Mouse (Mus musculus): ENCODE data around the gene Lhpp.
"Not testable (repeated sequence)": the region's sequence is repeated elsewhere in the genome, so short reads cannot be mapped to it uniquely, and the experiment has no call there.

Lhpp gene

GRCm38 (mm10) chr7:132646514-132646913 lies 36.1 kb downstream of the Lhpp start:
- DNase-seq (ENCODE audit: low read depth, low spot score) = no peak

- DNase-seq (ENCODE audit: low read depth, low spot score) = no peak
Measured at GRCm38 (mm10) chr7:132654412-132654811, 44.0 kb downstream of the Lhpp start.

- peak; percentile 94 for DNase-seq (ENCODE audit: low read depth, low spot score)
Measured at GRCm38 (mm10) chr7:132656075-132656474, 45.6 kb downstream of the Lhpp start.

DNA sequence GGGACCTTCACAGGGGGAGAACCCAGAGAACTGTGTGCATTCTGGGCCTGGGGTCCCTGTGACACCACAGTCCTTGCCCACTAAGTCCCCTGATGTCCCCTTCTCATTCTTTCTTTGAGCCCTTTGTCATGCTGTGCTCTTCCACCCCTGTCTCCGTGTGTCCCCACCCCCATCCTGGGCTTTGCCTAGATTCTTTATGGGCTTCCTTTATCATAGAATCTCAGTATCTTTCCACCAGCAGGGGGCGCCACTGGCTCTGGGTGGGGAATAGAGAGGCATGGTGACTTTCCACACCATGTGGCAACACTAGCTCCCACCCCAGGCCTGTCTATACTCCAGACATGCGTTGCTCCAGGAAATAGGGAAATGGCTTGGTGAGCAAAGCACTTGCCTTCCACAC lies 46.1 kb downstream of the Lhpp start:
- peak; percentile 93 for DNase-seq (ENCODE audit: low read depth, low spot score)

GRCm38 (mm10) chr7:132657371-132658057 lies 47.1 kb downstream of the Lhpp start:
- no peak for DNase-seq (ENCODE audit: low read depth, low spot score)

GRCm38 (mm10) chr7:132658058-132658450 lies 47.6 kb downstream of the Lhpp start:
- DNase-seq (ENCODE audit: low read depth, low spot score) = no peak

GRCm38 (mm10) chr7:132658688-132659087 lies 48.2 kb downstream of the Lhpp start:
- no peak for DNase-seq (ENCODE audit: low read depth, low spot score)

- DNase-seq (ENCODE audit: low read depth, low spot score) = peak; percentile 34
Measured at GRCm38 (mm10) chr7:132659633-132660032, 49.2 kb downstream of the Lhpp start.

DNA sequence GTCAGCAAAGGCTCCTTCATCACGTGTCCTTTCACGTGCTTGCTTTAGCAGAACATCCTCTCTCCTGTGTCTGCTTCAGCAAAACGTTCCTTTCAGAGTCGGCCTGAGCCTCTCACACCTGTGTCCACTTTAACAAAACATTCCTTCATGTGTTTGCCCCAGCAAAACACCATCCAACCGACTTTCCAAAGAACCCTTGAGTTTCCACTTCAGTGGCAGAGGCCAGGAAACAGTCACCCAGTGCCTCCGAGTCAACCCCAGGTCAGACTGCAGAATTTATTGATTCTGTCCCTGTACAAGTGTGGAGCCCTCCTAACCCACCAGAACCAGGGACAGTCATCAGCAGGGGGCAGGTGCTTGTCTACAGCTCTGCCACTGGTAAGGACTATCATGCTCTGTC lies 52.4 kb downstream of the Lhpp start:
- not testable (repeated sequence) for DNase-seq (ENCODE audit: low read depth, low spot score)

GRCm38 (mm10) chr7:132664815-132665214 lies 54.4 kb downstream of the Lhpp start:
- no peak for DNase-seq (ENCODE audit: low read depth, low spot score)

GRCm38 (mm10) chr7:132665664-132666382 lies 55.4 kb downstream of the Lhpp start:
- no peak for DNase-seq (ENCODE audit: low read depth, low spot score)

DNA sequence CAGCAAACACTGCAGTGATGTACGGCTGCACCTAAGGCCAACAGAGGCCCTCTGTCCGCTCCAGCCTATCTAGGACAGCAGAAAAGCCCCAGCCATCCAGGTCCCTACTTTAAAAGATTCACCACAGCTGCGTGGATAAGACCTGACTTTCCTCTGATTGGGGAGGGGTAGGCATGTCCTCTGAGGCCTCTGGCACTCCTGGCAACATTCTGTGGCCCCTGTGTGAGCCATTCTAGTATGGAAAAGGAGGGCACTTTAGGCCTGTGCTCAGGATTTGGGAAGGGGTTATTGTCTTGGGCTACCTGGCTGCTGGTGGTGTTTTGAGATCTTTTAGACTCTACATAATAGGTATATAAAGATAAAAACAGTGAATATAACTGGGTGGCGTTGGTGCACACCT lies 56.1 kb downstream of the Lhpp start:
- no peak for DNase-seq (ENCODE audit: low read depth, low spot score)

DNA sequence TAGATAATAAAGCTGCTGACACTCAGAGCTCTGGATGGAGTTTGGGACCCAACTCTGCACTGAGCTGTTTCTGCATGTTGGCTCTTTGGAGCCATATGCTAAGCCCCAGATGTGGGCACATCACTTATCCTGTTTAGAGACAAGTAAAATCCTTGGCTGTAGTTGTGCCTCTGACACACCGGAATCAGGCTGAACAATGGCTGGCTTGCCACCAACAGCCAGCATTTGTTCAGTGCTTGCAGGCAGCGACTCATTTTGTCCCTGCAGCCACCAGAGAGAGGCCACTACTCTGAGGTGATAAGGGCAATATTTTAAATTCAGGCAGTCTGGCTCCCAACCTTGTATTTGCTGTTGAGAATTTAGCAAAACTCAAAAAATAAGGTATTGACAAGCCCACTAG lies 58.2 kb downstream of the Lhpp start:
- DNase-seq (ENCODE audit: low read depth, low spot score) = no peak

DNA sequence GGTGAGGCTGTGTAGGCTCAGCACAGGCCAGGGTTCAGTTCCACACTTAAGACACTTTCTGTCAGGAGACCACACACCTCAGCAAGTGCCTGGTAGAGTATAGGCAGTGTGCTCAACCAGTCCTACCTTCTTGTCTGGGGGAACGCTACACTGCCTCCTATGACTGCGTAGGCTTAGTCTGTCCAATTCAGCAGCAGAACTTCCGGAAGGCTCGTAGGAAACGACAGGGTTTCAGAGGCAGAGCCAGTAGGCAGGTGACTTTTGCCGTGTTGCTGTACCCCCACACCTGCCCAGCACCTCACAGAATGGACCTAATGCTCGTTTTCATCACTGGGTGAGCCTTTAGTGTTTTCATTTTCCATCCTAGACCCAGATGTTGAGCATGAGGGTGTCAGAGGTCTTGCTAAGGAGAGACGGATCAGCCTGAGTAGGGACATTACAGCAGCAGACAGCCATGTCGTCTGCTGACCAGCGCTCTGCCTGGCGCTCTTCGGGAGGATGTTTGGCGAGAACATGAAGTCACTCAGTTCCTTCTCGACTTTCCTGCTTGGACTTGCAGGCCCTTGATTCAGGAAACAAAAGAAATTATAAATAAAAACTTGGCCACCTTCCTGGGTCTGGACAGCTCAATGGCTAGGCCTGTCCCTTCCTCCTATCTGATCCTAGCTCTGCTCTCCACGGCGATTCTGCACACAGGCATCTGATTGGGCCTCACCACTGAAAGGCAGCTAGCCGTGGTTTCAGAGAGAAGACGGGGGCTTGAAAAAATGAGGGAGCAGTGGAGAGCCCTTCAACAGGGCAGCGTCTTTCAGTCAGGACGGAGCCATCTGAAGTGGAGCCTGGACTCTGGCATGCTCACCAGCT lies 59.8 kb downstream of the Lhpp start:
- DNase-seq (ENCODE audit: low read depth, low spot score) = no peak

GRCm38 (mm10) chr7:132670863-132671165 lies 60.4 kb downstream of the Lhpp start:
- no peak for DNase-seq (ENCODE audit: low read depth, low spot score)

- peak; percentile 65 for DNase-seq (ENCODE audit: low read depth, low spot score)
Measured at GRCm38 (mm10) chr7:132672481-132672959, 62.1 kb downstream of the Lhpp start.

DNA sequence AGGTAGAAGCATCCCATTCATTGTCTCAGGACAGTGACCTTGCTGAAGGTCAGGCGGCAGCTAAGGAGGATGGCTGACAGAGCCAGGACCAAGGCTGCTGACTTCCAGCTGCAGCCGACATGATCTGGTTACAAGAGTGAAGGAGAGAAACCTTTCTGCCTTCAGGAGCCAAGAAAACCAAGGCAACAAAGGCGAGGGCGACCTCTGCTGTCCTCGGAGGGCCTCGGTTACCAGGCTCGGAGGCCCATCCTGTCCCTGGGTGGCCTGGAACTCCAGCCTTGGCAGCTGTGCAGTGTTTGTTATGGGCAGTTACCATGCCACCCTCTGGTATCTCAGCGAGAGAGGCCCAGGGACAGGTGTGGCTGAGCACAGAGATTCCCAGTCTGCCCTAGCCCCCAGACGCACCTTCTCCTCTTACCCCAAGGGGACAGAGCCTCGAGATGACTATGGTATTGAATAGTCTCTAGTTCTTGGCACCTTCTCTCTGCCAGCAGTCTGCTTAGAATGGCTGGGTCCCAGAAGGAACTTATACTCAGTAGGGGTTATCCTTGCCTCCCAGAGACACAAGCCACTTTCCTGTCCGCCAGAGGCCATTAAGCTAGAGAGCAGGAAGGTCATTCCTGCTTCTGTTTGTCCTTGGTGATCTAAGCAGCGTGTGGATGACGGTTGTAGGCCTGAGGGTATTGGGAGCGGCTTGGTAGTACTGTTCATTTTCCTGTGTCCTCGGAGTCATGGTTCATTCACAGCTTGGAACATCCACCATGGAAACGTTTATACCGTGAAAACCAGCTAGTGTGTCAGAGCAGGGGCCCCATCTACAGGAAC lies 63.7 kb downstream of the Lhpp start:
- peak; percentile 77 for DNase-seq (ENCODE audit: low read depth, low spot score)

GRCm38 (mm10) chr7:132675922-132676321 lies 65.5 kb downstream of the Lhpp start:
- DNase-seq (ENCODE audit: low read depth, low spot score) = no peak

DNA sequence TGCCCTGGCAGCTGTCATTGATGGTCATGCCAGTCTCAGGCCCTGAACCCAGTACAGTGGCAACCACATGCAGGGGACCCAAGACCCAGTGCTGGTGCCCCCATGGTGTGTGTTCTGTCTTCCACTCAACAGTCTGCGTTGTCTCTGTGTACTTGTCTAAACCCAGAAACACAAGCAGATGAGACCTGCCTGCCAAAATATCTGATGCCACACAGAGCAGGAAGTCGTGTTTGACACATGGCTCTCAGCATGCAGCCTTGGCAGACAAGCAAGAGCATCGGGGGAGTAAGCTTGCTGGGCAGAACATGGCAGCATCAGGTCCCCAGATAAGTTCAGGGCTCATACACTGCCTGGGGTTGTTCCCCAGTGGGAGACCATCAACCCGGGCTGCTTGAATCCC lies 68.7 kb downstream of the Lhpp start:
- no peak for DNase-seq (ENCODE audit: low read depth, low spot score)

- DNase-seq (ENCODE audit: low read depth, low spot score) = peak; percentile 26
Measured at GRCm38 (mm10) chr7:132679549-132679948, 69.1 kb downstream of the Lhpp start.

- no peak for DNase-seq (ENCODE audit: low read depth, low spot score)
Measured at GRCm38 (mm10) chr7:132681296-132681695, 70.9 kb downstream of the Lhpp start.
